Mouse (Mus musculus) right cerebral cortex, postnatal 14 days (tissue): ENCODE data around the gene Abcg8.
A peak's percentile ranks its signal among the peaks of the same experiment; 100 is the strongest.

Experiments used
- DNase-seq: peaks from one replicate; pipeline ENCODE4 v3.0.0; 2022

The Abcg8 gene

GRCm38 (mm10) chr17:84658951-84659350 lies 17.2 kb upstream of the Abcg8 start:
- no peak for DNase-seq

GRCm38 (mm10) chr17:84665053-84665452 lies 11.0 kb upstream of the Abcg8 start:
- DNase-seq = no peak

GRCm38 (mm10) chr17:84665691-84666090 lies 10.4 kb upstream of the Abcg8 start:
- no peak for DNase-seq

- DNase-seq = no peak
Observed at GRCm38 (mm10) chr17:84667848-84668247, 8.3 kb upstream of the Abcg8 start.

GRCm38 (mm10) chr17:84672376-84673369 lies 3.4 kb upstream of the Abcg8 start:
- no peak for DNase-seq

- DNase-seq = no peak
Observed at GRCm38 (mm10) chr17:84674048-84674447, 2.1 kb upstream of the Abcg8 start.

GRCm38 (mm10) chr17:84675204-84675603 lies 898 bp upstream of the Abcg8 start:
- DNase-seq = no peak

- no peak for DNase-seq
Observed at GRCm38 (mm10) chr17:84677595-84677994, 1.5 kb downstream of the Abcg8 start.

- no peak for DNase-seq
Observed at GRCm38 (mm10) chr17:84681670-84682069, 5.6 kb downstream of the Abcg8 start.

GRCm38 (mm10) chr17:84682734-84683717 lies 6.9 kb downstream of the Abcg8 start, which contains the start of gene Abcg5:
Gene Abcg5, minus strand, starts transcription at chr17:84683011.
- no peak for DNase-seq

- DNase-seq = no peak
Observed at GRCm38 (mm10) chr17:84684284-84684683, 8.2 kb downstream of the Abcg8 start.

GRCm38 (mm10) chr17:84685286-84685685 lies 9.2 kb downstream of the Abcg8 start:
- no peak for DNase-seq

GRCm38 (mm10) chr17:84687994-84688393 lies 11.9 kb downstream of the Abcg8 start:
- DNase-seq = no peak

GRCm38 (mm10) chr17:84688834-84689233 lies 12.7 kb downstream of the Abcg8 start:
- no peak for DNase-seq

GRCm38 (mm10) chr17:84689316-84689715 lies 13.2 kb downstream of the Abcg8 start:
- DNase-seq = no peak

GRCm38 (mm10) chr17:84690111-84690510 lies 14.0 kb downstream of the Abcg8 start:
- no peak for DNase-seq

GRCm38 (mm10) chr17:84693741-84694140 lies 17.6 kb downstream of the Abcg8 start:
- no peak for DNase-seq

GRCm38 (mm10) chr17:84696537-84696936 lies 20.4 kb downstream of the Abcg8 start:
- no peak for DNase-seq

- peak; percentile 35 for DNase-seq
Observed at GRCm38 (mm10) chr17:84698727-84699126, 22.6 kb downstream of the Abcg8 start.

GRCm38 (mm10) chr17:84707407-84707806 lies 31.3 kb downstream of the Abcg8 start:
- no peak for DNase-seq

GRCm38 (mm10) chr17:84708818-84709217 lies 32.7 kb downstream of the Abcg8 start:
- no peak for DNase-seq

- DNase-seq = peak; percentile 37
Observed at GRCm38 (mm10) chr17:84709403-84709851, 33.3 kb downstream of the Abcg8 start.

- no peak for DNase-seq
Observed at GRCm38 (mm10) chr17:84713563-84714164, 37.6 kb downstream of the Abcg8 start.
